Mouse (Mus musculus): ENCODE results near the gene Lmbr1l.

Gene Lmbr1l

DNA sequence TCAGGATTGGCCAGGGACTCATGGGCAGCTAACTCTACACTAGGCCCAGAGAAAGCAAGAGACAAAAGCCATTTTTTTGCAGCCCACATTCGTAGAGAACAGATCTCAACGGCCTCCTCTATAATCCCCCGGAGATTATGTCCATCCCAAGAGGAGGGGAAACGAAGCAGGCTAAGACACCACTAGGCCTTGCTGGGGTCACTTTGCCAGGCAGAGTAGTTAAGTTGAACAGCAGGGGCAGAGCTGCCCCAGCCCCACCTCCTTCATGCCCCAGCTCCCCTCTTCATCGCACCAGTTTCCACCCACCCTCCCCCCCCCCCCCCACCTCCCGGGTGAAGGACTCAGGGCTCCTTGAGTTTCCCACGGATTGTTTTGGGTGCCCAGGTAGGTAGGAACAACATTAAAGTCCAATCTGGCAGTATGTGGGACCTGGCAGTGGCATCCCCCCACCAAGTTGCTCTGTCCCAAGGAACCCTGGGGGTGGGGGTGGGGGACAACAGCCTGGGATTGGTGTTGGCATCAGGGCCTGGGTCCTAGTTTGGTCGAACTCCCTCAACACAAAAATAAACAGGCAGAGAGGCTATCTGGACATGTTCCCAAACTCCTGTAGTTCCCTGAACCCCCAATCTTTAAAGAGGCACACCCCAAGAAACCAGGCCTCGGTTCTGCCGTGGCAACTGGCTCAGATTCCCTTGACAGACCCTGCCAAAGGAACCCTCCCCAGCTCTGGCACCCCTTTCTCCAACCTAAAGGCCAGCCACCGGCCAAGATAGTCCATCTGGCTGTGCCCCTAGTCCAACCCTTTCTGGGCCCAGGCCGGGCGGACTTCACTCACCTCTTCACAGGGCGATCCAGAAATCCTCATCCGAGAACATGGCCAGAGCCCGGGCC lies 47.6 kb downstream of the Lmbr1l start:
- DNase-seq (ENCODE audit: extremely low read depth, insufficient read length, low spot score): no peak

DNA sequence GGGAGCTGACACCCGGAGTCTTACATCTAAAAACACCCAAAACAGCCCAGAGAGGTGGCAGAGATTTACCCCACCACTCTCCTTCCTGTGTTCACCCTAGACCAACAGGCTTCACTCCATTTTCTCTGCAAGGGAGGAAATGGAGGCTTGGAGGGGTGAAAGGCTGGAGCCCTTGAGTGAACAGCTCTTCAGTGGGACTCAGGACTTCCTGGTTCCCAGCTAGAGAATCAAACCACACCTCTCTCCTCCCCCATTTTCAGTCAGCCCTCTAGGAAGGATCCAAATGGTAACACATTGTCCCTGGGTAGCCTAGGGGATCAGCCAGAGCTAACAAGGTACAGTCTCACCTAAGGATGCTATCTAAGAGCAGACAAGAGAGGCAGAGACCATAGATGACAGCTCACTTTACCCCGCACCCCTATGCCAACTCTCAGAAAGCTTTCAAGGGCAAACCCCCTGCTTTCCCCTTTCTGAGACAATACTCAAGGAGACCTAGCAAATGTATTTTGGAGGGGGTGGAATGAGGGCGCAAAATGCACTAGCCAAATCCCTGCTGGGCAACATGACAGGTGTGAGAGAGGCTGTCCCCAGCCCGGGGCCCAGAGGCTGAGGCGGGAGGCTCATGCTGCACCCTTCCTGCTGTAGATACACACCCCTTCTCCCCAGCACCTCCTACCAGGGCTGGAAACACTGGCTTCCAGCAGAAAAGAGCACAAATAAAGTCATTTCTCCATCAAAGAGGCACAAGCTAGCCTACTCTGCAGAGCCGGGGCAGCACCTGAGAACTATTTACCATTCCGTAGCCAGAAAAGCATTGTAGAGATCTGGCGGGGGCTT lies 48.5 kb downstream of the Lmbr1l start:
- DNase-seq (ENCODE audit: extremely low read depth, insufficient read length, low spot score): no peak

DNA sequence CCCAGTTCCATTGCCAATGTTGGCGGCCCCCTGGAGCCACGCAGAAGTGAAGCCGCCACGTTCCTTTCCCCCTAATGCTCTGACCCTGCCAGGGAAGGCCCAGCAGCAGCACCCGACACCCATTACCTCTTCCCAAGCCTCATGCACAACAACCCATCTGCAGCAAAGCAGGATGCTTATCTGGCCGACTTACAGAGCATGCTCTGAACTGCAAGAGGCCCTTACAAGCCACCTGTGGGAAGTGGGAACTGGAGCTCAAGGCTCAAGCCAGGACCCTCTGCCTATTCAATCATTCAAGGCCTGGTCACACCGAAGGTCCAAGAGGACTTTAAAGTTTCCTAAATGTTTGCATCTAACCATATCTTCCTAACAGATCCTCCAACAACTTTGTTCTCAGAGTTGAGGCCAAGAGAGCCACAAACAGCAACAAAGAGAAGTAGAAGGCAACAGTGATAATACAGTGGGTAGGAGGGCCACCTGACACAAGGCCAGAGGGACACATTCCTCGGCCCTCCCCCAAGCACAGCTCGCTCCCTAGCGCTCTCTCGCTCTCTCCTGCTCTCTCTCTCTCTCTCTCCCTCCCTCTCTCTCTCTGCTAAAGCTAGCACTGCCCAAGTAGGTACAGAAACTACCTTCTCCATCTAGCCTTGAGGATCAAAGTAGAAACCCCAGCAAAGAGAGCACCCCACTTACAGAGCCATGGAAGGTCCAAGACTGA lies 49.5 kb downstream of the Lmbr1l start:
- DNase-seq (ENCODE audit: extremely low read depth, insufficient read length, low spot score): no peak

DNA sequence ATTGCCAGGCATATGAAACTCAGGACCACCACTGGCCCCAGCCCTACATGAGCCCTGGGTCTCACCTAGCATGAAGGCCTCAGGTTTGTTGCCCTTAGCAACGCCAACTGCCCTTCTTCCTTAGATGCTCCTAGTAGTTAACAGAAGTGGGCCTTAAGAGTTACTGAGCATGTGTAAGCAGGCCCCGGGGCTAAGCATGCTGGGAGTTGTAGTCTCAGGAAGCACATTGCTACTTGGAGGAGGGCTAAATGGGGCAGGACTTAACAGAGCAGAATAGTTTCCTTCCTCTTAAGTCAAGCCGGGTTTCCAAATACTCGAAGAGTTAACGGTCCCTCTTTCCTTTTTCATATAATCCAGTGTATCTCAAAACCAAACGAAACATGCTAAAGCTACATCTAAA lies 50.7 kb downstream of the Lmbr1l start:
- no peak for DNase-seq (ENCODE audit: extremely low read depth, insufficient read length, low spot score)

DNA sequence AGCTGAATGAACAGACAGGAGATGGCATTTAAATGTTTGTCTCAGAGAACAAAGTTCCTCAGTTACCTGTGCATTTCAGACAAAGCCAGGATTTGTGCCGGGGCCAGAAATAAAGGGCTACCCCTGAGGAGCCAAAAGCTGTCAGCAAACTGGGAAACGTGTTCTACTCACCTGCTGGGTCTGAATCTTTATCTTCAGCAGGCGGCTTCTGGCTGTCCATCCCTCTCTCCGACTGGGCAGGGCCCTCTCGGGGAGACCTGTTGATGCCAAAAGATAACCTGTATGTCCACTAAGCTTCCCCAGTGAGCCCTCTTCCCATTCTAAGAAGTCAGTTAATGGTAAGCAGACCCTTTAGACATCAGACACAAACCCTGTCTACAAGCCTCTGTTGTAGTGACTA lies 51.5 kb downstream of the Lmbr1l start:
- no peak for DNase-seq (ENCODE audit: extremely low read depth, insufficient read length, low spot score)

DNA sequence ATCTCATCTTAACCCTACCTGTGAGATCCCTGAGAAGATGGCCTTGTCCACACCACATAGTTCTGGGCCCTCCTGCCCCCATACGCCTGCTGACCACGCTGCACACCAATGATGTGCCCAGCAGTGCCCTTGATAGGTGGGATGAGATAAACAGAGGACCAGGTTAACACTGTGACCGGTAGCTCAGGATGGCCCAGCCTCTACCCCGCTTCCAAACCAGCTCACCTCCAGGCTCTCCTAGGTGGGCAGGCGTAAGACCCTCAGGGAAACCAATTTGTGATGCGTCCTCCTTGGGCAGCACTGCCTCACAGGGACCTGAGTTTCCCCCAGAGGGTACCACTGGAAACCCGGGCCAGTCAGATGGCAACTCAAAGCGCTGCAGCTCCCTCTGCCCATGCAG lies 52.3 kb downstream of the Lmbr1l start:
- no peak for DNase-seq (ENCODE audit: extremely low read depth, insufficient read length, low spot score)

DNA sequence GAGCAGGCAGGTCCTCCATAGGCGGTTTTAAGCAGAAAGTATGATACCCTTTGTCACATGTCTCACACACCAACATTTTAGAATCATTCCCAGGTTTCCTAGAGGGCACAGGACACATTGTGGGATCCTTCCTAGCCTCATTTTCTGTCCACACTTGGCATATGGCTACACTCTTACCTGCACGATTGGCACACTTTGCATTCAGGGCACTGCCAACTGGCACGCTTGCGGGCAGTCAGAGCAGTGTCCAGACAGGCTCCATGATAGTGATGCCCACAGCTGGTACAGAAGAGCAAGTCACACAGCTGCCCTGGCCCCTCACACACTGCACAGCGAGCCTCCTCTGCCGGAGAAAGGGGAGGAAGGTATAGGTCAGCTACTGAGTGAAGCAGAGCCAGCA lies 53.1 kb downstream of the Lmbr1l start:
- DNase-seq (ENCODE audit: extremely low read depth, insufficient read length, low spot score): no peak

DNA sequence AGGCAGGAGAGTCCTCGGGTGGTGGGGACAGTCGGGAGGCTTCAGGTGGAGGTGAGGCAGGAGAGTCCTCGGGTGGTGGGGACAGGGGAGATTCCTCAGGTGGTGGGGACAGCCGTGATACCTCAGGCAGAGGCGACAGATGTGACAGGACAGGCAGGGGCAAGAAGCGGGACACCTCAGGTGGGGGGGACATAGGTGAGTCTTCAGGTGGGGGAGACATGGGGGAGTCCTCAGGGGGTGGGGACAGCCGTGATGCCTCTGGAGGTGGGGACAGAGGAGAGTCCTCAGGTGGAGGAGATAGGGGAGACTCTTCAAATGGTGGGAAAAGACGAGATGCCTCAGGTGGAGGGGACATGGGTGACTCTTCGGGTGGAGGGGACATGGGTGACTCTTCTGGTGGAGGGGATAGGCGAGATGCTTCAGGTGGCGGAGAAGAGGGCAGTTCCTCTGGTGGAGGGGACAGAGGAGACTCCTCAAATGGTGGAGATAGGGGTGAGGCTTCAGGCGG lies 54.5 kb downstream of the Lmbr1l start:
- DNase-seq (ENCODE audit: extremely low read depth, insufficient read length, low spot score): no peak

DNA sequence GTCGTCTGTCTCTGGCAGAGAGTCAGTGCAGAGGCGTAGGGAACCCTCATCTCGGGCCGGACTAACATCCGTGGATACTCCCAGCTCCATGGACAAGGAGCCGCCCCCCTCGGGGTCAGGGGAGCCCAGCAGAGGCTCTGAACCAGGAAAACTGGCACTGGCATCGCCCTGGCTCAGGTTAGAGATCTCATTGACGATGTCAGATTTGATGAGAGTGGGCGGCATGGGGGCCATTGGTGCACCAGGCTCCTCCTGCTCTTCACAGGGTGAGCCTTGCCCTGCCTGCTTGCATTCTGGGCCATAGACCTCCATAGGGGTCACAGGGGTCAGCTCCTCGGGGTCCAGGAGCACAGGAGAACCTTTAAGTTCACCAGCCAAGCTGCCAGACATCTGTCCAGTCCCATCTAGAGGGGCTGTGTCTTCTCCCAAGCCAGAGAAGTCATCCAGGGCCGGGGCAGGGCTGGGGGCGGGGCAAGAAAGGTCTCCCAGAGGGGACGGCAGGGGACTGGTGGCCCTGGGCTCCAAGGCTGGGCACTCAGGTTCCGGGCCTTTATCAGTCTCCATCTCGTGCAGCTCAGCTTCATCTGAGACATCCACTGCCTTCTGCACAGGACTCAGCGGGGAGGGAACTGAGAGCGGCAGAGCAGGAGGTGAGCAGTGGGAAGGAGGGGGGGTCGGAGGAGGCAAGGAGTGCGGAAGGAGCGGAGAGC lies 56.2 kb downstream of the Lmbr1l start:
- no peak for DNase-seq (ENCODE audit: extremely low read depth, insufficient read length, low spot score)

DNA sequence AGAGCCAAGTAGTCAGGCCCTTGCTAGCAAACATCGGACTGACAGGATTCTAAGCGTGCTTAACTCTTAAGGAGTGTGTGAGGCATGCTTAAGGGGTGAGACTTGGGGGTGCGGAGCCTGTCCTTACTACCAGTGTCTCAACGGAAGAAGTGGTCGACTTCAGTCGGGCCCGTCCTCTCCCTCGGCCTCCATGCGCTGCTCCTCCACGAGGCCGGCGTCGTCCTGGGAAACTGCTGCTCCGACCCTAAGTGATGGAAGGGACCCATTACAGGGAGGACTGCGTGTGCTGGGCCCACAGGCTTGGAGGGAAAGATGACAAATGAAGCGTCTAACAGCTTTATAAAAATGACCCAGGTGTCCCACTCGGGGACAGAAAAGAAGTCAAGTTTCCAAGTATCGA lies 57.1 kb downstream of the Lmbr1l start:
- no peak for DNase-seq (ENCODE audit: extremely low read depth, insufficient read length, low spot score)

DNA sequence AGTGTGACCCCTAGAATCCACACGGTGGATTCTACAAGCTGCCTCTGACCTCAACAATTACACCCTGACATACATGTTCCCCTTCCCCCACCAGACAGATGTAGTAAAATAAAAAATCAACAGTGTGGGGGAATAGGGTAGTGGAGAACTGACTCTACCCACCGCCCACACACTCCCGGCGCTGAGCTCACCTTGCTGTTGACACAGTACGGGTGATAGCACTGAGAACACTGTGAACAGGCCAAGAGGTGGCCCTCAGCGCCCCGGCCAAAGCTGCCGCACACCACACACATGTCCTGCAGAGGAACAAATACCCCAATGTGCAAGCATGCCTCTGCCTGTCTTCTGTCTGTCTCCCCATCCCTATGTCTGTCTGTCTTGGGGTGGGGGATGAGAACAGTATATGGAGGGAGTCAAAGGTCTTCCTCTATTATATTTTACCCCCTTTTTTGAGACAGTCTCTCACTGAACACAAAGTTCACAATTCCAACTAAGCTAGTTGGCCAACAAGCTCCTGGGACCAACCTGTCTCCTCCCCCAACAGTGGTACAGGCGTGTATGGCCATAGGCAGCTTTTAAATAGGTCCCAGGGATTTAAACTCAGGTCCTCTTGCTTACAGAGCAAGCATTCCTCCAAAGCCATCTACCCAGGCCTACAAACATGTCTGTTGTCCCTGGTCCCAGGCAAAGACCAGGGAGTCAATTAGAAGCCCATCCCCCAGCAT lies 58.5 kb downstream of the Lmbr1l start:
- no peak for DNase-seq (ENCODE audit: extremely low read depth, insufficient read length, low spot score)

DNA sequence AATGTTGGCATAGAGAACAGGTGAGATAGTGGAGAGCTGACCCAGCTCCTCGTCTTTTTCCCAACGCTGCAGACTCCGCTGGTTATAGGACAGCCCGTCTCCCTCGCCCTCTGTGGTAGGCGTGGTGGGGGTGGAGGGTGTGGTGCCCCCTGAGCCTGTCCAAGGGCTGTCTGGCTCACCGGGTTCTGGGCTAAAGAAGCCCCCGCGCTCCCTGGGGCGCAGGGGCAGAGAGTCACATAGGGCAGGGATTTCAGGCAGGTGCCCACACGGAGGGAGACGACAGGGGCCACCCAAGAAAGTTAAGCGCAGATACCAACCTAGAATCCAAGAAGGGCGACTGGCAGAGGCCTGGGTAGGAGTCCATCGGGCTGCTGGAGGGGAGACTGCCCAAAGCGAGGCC lies 63.8 kb downstream of the Lmbr1l start:
- peak; percentile 8 for DNase-seq (ENCODE audit: extremely low read depth, insufficient read length, low spot score)
